Mouse (Mus musculus) embryonic fibroblast, embryonic 13.5 days (primary cell): ENCODE measurements around the gene Wdr76. TPM values are rescaled to one million over a fixed set of nuclear protein-coding genes. Genes with fewer than 3 reads are reported as not detected.

Experiments
- H3K27ac ChIP-seq: 2 replicates; pipeline ENCODE4 v1.5.1; 2012; ENCODE audit warnings: low read length, control low read depth, inconsistent platforms; ENCODE audit not compliant: insufficient read depth
- H3K4me1 ChIP-seq: 2 replicates; pipeline ENCODE4 v1.6.1; 2011; ENCODE audit warnings: low read length; ENCODE audit not compliant: control insufficient read depth, insufficient read depth
- H3K4me3 ChIP-seq: 2 replicates; pipeline ENCODE4 v1.5.1; 2011; ENCODE audit warnings: mild to moderate bottlenecking, control low read depth, low read length; ENCODE audit not compliant: insufficient read depth
- CTCF ChIP-seq: IDR thresholded peaks from 2 replicates; pipeline ENCODE4 v1.5.1; 2011; ENCODE audit warnings: mild to moderate bottlenecking, control low read depth, low read length, moderate library complexity, borderline replicate concordance; ENCODE audit not compliant: insufficient read depth
- POLR2A ChIP-seq: IDR thresholded peaks from 2 replicates; pipeline ENCODE4 v1.6.1; 2011; ENCODE audit warnings: low read depth, mild to moderate bottlenecking, control low read depth, low read length, moderate library complexity
- polyA plus RNA-seq: library from polyadenylated mRNA; stranded (reverse); fragments of >200 nt; gene quantifications from 2 replicates; pipeline ENCODE4 v1.2.4, GENCODE M21; 2011; ENCODE audit warnings: low read depth; ENCODE audit not compliant: missing spikeins, insufficient read length

Wdr76 gene
- polyA plus RNA-seq, 1 experiment = 8.6 TPM

GRCm38 (mm10) chr2:121574066-121574630 is 67.6 kb downstream of the Wdr76 start:
- Histone ChIP-seq H3K4me1 (peaks cover 8% of the 10 kb centered on the region; the same call in 1 of the 2 replicates), H3K4me3 (no peak overlapping the region), H3K27ac (peak overlapping the region; percentile 83; the same call in 1 of the 2 replicates)
- no peak for TF ChIP-seq POLR2A
- TF ChIP-seq CTCF = no peak

GRCm38 (mm10) chr2:121575741-121576201 is 69.2 kb downstream of the Wdr76 start:
- TF ChIP-seq CTCF = no peak
- TF ChIP-seq POLR2A = no peak
- H3K4me1 ChIP-seq = peaks cover 8% of the 10 kb centered on the region; the same call in 1 of the 2 replicates
- H3K4me3 ChIP-seq = no peak overlapping the region
- H3K27ac ChIP-seq = peak overlapping the region; percentile 87

- TF ChIP-seq POLR2A = no peak
- TF ChIP-seq CTCF = no peak
- Histone ChIP-seq H3K27ac (no peak overlapping the region), H3K4me3 (no peak overlapping the region), H3K4me1 (no peaks in the 10 kb centered on the region)
These were observed 76.4 kb downstream of the Wdr76 start for GRCm38 (mm10) chr2:121582809-121583376.

GRCm38 (mm10) chr2:121583468-121584116 is 77.1 kb downstream of the Wdr76 start:
- no peaks in the 10 kb centered on the region for H3K4me1 ChIP-seq
- no peak overlapping the region for H3K27ac ChIP-seq
- H3K4me3 ChIP-seq = no peak overlapping the region
- TF ChIP-seq POLR2A = no peak

- Histone ChIP-seq H3K27ac (no peak overlapping the region), H3K4me1 (no peaks in the 10 kb centered on the region), H3K4me3 (no peak overlapping the region)
- TF ChIP-seq CTCF (no peak), POLR2A (no peak)
These were observed 78.2 kb downstream of the Wdr76 start for GRCm38 (mm10) chr2:121584705-121585104.

- H3K4me1 ChIP-seq = no peaks in the 10 kb centered on the region
- TF ChIP-seq POLR2A (no peak), CTCF (no peak)
- H3K4me3 ChIP-seq = no peak overlapping the region
- no peak overlapping the region for H3K27ac ChIP-seq
These were observed 81.2 kb downstream of the Wdr76 start for GRCm38 (mm10) chr2:121587523-121588308.

GRCm38 (mm10) chr2:121588309-121588694 is 81.8 kb downstream of the Wdr76 start:
- H3K4me1 ChIP-seq = no peaks in the 10 kb centered on the region
- TF ChIP-seq POLR2A (no peak), CTCF (no peak)
- no peak overlapping the region for H3K27ac ChIP-seq
- H3K4me3 ChIP-seq = no peak overlapping the region

- Histone ChIP-seq H3K4me3 (no peak overlapping the region), H3K4me1 (peaks cover 11% of the 10 kb centered on the region), H3K27ac (peak overlapping the region; percentile 55; the same call in 1 of the 2 replicates)
- TF ChIP-seq CTCF = no peak
- no peak for TF ChIP-seq POLR2A
These were observed 87.6 kb downstream of the Wdr76 start for GRCm38 (mm10) chr2:121594131-121594530.

Other genes starting within 250 kb of the Wdr76 start
- 54.5 and 61.5 TPM in 2 replicates for gene Trp53bp1, start 235.3 kb upstream of the Wdr76 start, polyA plus RNA-seq
- gene Map1a, start 217.1 kb upstream of the Wdr76 start, polyA plus RNA-seq = 61.1 and 75.0 TPM in 2 replicates
- gene Ppip5k1, start 151.3 kb upstream of the Wdr76 start, polyA plus RNA-seq = 8.4 and 9.0 TPM in 2 replicates
- not detected in 2 replicates for gene Ckmt1, start 149.0 kb upstream of the Wdr76 start, polyA plus RNA-seq
- not detected in 2 replicates for gene Strc, start 119.6 kb upstream of the Wdr76 start, polyA plus RNA-seq
- gene Pdia3, start 92.9 kb upstream of the Wdr76 start, polyA plus RNA-seq = 1,111 and 1,129 TPM in 2 replicates
- 1.5 and 2.8 TPM in 2 replicates for gene Catsper2, start 92.9 kb upstream of the Wdr76 start, polyA plus RNA-seq
- gene Ell3, start 62.4 kb upstream of the Wdr76 start, polyA plus RNA-seq = not detected in 2 replicates
- 553 and 625 TPM in 2 replicates for gene Serf2, start 57.5 kb upstream of the Wdr76 start, polyA plus RNA-seq
- gene Hypk, start 53.4 kb upstream of the Wdr76 start, polyA plus RNA-seq = 80.6 and 86.4 TPM in 2 replicates
- gene Serinc4, start 49.9 kb upstream of the Wdr76 start, polyA plus RNA-seq = 0.63 TPM in 1 of 2 replicates, not detected in the other
- gene Mfap1b, start 32.7 kb upstream of the Wdr76 start, polyA plus RNA-seq = 24.7 and 28.7 TPM in 2 replicates
- 27.8 and 31.9 TPM in 2 replicates for gene Mfap1a, start 58 bp upstream of the Wdr76 start, polyA plus RNA-seq